Mouse (Mus musculus) G1E-ER4 (cell line): Measurements from ENCODE around the gene Mybpc2. TPM values are rescaled to one million over a fixed set of nuclear protein-coding genes. Genes with fewer than 3 reads are reported as not detected.

Source experiments
- GATA1 ChIP-seq: IDR thresholded peaks from one replicate; pipeline ENCODE4 v1.8.0; 2012; ENCODE audit warnings: low read length, inconsistent platforms
- polyA plus RNA-seq: library from polyadenylated mRNA; stranded (reverse); fragments of >175 nt; gene quantifications from 2 replicates; pipeline ENCODE4 v1.2.3, GENCODE M21; 2012

Gene Mybpc2
- polyA plus RNA-seq, 1 experiment = not detected

DNA sequence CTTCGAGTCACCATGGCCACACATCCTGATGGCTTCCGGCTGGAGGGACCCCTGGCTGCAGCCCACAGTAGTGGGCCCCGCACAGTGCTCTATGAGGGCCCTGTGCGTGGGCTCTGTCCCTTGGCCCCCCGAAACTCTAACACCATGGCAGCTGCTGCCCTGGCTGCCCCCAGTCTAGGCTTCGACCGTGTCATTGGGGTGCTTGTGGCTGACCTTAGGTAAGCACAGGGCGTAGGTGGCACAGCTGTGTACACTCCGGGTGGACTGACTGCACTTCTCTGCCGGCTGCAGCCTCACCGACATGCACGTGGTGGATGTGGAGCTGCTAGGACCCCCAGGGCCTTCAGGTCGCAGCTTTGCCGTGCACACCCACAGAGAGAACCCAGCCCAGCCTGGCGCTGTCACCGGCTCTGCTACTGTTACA is 57.6 kb downstream of the Mybpc2 start:
- no peak for TF ChIP-seq GATA1

DNA sequence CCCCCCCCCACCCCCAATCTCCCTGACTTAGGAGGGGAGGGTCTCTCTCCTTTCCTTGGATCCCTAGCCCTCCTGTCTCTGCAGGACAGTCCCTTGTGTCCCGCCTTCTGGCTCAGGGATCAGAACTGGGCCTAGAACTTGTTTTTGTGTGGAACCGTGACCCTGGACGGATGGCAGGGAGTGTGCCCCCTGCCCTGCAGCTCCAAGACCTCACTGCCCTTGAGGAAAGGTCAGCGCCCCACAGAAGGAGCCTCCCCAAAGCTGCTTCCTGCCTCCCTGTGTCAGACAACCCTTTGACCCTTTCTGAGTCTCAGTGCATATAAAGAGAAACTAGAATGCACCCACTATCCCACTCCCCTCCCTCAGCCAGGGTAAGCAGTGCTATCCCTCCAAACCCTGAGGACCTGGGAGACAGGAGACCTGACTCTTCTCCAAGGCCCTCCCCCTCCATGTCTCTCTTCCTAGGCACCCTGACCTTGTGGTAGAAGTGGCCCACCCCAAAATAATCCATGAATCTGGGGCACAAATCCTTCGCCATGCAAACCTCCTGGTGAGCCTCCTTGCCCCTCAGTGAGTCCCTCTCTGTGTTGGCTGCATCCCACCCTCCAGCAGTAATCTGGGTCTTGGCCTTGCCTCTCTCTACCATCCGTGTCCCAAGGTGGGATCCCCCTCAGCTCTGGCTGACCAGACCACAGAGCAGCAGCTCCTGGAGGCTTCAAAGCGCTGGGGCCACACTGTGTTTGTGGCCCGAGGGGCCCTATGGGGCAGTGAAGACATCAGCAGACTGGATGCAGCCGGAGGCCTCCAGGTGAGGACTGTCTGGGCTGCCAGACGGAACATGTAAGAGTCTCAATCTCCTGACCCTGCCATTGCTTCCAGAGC is 58.2 kb downstream of the Mybpc2 start:
- TF ChIP-seq GATA1 = no peak

DNA sequence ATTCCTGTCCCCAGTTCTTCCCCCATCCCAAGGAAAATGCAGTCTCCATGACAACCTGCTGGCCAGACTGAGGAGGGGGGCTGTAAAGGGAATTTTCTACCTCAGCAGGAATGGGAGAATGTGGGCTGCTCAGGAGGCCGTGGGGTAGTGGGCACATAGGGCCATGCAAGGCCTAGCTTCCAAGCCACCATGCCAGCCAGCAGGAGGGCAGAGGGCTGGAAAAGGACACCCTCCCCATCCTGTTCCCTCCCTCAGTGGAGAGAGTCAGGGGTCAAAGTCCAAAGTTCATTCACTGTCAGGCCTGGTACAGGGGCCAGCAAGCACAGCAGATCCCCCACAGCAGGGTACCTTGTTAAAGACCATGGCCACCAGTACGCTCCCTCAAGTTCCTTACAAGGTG is 59.3 kb downstream of the Mybpc2 start, which contains the start of gene Aspdh:
TSS of gene Aspdh (plus strand) at position 281 of the 400 bp plus-strand sequence.
- no peak for TF ChIP-seq GATA1

DNA sequence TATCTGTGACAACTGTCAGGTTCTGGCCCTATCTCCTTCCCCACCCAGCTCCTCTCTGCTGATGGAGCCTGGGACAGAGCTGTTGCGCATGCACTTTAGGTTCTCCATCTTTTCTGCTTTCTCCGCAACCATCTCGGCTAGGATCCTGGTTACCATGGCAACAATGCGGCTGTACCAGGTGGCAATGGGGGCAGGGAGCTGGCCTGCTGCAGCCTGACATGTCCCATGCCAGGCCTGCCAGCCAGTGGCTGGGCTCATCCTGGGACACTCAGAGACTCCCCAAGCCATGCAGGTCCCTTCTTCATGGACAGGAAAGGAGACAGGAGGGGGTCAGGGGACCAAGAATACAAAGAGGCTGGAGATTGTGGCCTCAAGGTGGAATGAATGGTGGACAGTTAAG is 59.9 kb downstream of the Mybpc2 start:
- TF ChIP-seq GATA1 = no peak

DNA sequence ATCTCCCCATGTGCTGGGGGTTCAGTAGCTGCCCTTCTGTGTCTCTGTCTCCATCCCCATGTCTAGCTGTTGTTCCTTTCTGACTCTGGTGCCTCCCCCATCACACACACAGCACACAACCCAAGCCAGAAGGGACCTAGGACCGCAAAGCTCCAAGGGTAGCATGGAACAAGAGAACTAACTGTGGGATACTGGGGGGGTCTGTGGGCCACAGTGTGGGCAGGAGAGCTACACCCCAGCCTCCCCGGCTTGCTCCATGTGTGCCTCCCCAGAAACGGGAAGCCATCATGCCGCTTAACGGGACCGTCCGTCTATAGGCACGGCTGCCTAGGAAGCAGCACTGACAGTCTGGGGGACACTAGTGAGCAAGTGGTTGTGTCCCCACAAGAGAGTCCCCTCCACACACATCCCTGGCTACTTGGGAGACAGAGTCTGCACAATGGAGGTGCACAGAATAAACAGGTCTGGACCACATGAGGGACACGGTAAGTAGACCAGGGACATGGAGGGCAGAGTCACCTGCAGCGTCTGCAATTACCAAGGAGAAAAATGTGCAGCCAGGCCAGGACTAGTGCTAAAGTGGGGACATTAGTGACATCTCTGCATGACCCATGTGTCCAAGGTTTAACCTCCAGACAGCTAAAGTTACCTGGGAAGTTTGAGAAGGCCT is 60.8 kb downstream of the Mybpc2 start:
- no peak for TF ChIP-seq GATA1

DNA sequence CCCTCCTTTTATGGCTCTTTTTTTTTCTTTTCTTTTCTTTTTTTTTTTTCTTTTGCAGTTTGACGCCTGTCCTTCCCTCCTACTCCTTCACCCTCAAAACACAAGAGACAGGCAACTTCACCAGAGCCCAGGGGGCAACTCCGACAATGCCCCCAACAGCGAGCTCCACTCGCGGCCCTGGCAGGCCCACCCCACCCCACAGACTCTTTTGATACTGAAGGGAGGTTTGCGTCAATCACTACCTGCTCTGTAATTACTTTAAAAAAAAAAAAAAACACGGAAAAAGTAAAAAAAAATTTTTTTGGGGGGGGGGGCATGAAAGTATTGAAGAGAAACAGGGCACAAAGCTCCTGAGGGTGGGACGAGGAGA is 61.4 kb downstream of the Mybpc2 start:
- TF ChIP-seq GATA1 = no peak

DNA sequence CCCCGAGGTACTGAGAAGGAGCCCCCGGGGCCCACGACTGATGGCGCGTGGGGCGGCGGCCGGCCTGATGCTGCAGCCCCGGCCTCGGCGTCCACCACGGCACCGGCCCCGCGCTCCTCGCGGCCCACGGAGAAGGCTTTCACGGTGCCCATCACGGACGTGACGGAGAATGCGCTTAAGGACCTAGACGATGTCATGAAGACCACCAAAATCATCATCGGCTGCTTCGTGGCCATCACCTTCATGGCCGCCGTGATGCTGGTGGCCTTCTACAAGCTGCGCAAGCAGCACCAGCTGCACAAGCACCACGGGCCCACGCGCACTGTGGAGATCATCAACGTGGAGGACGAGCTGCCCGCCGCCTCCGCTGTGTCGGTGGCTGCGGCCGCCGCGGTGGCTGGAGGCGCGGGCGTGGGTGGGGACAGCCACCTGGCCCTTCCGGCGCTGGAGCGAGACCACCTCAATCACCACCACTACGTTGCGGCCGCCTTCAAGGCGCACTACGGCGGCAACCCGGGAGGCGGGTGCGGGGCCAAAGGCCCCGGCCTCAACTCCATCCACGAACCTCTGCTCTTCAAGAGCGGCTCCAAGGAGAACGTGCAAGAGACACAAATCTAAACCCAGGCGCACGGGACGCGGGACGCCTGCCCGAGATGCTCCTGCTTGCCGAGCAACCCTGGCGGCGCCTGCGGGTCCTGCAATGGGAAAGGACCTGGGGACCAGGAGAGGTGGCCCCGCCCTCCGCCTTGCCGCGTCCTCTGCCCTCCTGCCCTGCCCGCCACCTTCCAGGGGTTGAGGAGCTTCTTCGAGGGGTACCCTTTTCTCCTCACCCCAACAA is 62.0 kb downstream of the Mybpc2 start:
- TF ChIP-seq GATA1 = no peak

DNA sequence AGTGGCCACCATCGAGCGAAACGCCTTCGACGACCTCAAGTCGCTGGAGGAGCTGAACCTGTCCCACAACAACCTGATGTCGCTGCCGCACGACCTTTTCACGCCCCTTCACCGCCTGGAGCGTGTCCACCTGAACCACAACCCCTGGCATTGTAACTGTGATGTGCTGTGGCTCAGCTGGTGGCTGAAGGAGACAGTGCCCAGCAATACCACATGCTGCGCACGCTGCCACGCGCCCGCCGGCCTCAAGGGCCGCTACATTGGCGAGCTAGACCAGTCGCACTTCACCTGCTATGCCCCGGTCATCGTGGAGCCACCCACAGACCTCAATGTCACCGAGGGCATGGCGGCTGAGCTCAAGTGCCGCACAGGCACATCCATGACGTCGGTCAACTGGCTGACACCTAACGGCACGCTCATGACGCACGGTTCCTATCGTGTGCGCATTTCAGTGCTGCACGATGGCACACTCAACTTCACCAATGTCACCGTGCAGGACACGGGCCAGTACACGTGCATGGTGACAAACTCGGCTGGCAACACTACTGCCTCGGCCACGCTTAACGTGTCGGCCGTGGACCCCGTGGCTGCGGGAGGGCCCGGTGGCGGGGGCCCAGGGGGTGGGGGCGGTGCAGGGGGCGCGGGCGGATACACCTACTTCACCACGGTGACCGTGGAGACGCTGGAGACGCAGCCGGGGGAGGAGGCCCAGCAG is 62.8 kb downstream of the Mybpc2 start:
- TF ChIP-seq GATA1 = no peak

DNA sequence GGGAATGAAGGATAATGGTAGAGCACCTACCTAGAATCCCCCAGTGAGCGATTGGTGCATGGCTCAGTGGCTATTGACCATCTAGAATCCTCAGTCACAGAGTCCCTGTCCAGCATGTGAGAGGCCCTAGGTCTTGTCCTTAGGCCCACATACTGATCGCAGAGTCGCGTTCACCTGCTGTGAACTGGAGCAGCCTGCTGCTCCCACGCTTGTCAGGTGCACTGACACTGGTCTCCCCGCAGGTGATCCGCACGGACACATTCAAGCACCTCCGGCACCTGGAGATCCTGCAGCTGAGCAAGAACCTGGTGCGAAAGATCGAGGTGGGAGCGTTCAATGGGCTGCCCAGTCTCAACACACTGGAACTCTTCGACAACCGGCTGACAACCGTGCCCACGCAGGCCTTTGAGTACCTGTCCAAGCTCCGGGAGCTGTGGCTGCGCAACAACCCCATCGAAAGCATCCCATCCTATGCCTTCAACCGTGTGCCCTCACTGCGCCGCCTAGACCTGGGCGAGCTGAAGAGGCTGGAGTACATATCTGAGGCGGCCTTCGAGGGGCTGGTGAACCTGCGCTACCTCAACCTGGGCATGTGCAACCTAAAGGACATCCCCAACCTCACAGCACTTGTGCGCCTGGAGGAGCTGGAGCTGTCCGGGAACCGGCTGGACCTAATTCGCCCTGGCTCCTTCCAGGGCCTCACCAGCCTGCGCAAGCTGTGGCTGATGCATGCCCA is 63.5 kb downstream of the Mybpc2 start:
- TF ChIP-seq GATA1 = no peak

DNA sequence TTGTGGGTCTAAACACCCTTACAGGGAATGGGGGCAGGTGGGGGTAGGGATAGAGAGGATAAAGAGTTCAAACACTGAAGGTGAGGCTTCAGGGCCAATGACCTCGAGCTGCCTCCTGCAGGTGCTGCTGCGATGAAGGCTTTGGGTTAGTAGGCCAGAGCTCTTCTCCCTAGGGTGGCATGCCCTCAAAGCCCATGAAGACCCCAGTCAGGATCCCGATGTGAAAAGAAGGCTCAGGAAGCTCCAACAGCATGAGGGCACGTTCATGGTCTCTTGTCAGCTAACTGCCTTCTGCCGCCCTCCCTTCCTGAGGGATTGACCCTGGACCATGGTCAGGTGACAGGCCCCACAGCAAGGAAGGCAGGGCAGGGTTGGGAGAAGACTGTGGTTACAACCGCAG is 64.4 kb downstream of the Mybpc2 start:
- TF ChIP-seq GATA1 = no peak

DNA sequence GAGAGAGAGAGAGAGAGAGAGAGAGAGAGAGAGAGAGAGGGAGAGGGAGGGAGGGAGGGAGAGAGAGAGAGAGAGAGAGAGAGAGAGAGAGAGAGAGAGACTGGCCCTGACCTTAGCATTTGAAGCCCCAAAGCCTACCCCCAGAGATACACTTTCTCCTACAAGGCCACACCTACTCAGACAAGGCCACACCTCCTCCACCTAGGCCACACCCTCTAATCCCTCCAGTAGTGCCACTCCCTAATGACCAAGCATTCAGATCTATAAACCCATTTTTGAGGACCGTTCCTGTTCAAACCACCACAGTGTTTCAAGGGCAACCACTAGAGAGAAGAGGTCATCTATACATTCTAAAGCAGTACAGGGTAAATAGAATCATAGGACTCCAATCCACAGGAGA is 68.2 kb downstream of the Mybpc2 start:
- TF ChIP-seq GATA1 = no peak

DNA sequence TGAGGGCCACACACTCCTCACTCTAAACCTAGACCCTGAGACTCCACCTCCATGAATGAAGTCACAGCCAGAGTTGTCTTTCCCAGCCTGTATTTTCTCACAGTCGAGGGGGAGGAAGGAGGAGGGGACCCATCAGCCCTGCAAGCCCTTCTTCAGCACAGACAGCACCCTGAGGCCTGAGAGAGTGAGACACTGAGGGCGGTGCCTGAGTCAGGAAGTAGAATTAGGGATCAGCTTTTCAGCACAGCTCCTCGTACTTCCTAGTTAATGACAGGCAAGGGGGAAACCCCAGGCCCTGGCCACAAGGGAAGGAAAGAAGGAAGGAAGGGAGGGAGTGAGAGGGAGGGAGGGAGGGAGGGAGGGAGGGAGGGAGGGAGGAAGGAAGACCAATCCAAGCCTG is 71.2 kb downstream of the Mybpc2 start:
- no peak for TF ChIP-seq GATA1

Other genes with a start within 250 kb of the Mybpc2 start
- 2.8 and 3.2 TPM in 2 replicates for gene Clec11a, start 217.8 kb downstream of the Mybpc2 start, polyA plus RNA-seq
- 1.6 and 1.8 TPM in 2 replicates for gene Shank1, start 214.4 kb downstream of the Mybpc2 start, polyA plus RNA-seq
- not detected in 2 replicates for gene Syt3, start 140.6 kb downstream of the Mybpc2 start, polyA plus RNA-seq
- 0.64 and 0.79 TPM in 2 replicates for gene 1700008O03Rik, start 138.8 kb downstream of the Mybpc2 start, polyA plus RNA-seq
- gene Lrrc4b, start 95.6 kb downstream of the Mybpc2 start, polyA plus RNA-seq = not detected in 2 replicates
- not detected in 2 replicates for gene Aspdh, start 59.3 kb downstream of the Mybpc2 start, polyA plus RNA-seq
- gene Josd2, start 56.7 kb downstream of the Mybpc2 start, polyA plus RNA-seq = 125 and 164 TPM in 2 replicates
- gene Emc10, start 28.1 kb downstream of the Mybpc2 start, polyA plus RNA-seq = 345 and 359 TPM in 2 replicates
- 10.9 and 18.1 TPM in 2 replicates for gene Fam71e1, start 28.1 kb downstream of the Mybpc2 start, polyA plus RNA-seq
- 0.32 and 0.33 TPM in 2 replicates for gene Spib, start 7.4 kb upstream of the Mybpc2 start, polyA plus RNA-seq
- 344 and 399 TPM in 2 replicates for gene Pold1, start 24.2 kb upstream of the Mybpc2 start, polyA plus RNA-seq
- 298 and 371 TPM in 2 replicates for gene Nr1h2, start 29.3 kb upstream of the Mybpc2 start, polyA plus RNA-seq
- gene Napsa, start 47.7 kb upstream of the Mybpc2 start, polyA plus RNA-seq = 0.14 and 0.28 TPM in 2 replicates
- gene Kcnc3, start 66.0 kb upstream of the Mybpc2 start, polyA plus RNA-seq = 0.02 TPM in 2 replicates
- 0.02 and 0.05 TPM in 2 replicates for gene Myh14, start 146.2 kb upstream of the Mybpc2 start, polyA plus RNA-seq
- not detected in 2 replicates for gene Izumo2, start 184.1 kb upstream of the Mybpc2 start, polyA plus RNA-seq
- gene Vrk3, start 223.8 kb upstream of the Mybpc2 start, polyA plus RNA-seq = 98.8 and 104 TPM in 2 replicates
- 0.11 and 0.17 TPM in 2 replicates for gene Zfp473, start 226.4 kb upstream of the Mybpc2 start, polyA plus RNA-seq